Mouse (Mus musculus) midbrain, embryonic 15.5 days (tissue): Measurements from ENCODE around the gene Rbp1. TPM values are rescaled to one million over a fixed set of nuclear protein-coding genes. Genes with fewer than 3 reads are reported as not detected.

ENCODE experiments used
- ATAC-seq: fragments of 200-750 bp; cut with Nextera tagmentation; replicated peaks from 2 replicates; pipeline ENCODE4 v1.8.0; 2017; ENCODE audit warnings: moderate TSS enrichment
- H3K27ac ChIP-seq: fragments of 300-500 bp; sonication (generic); 2 replicates; pipeline ENCODE4 v1.5.1; 2015; ENCODE audit warnings: mild to moderate bottlenecking, inconsistent platforms
- H3K27me3 ChIP-seq: fragments of 300-500 bp; sonication (generic); replicated peaks from 2 replicates; pipeline ENCODE4 v1.6.1; 2015; ENCODE audit warnings: inconsistent platforms
- H3K36me3 ChIP-seq: fragments of 300-500 bp; sonication (generic); replicated peaks from 2 replicates; pipeline ENCODE4 v1.6.1; 2015; ENCODE audit warnings: inconsistent platforms
- H3K4me1 ChIP-seq: fragments of 300-500 bp; sonication (generic); 2 replicates; pipeline ENCODE4 v1.6.1; 2015; ENCODE audit warnings: inconsistent platforms
- H3K4me2 ChIP-seq: fragments of 300-500 bp; sonication (generic); 2 replicates; pipeline ENCODE4 v1.6.1; 2015; ENCODE audit warnings: inconsistent platforms, mild to moderate bottlenecking, moderate library complexity
- H3K4me3 ChIP-seq: fragments of 300-500 bp; sonication (generic); 2 replicates; pipeline ENCODE4 v1.5.1; 2015; ENCODE audit warnings: mild to moderate bottlenecking, inconsistent platforms
- H3K9ac ChIP-seq: fragments of 300-500 bp; sonication (generic); 2 replicates; pipeline ENCODE4 v1.6.1; 2015; ENCODE audit warnings: mild to moderate bottlenecking, inconsistent platforms
- H3K9me3 ChIP-seq: fragments of 300-500 bp; sonication (generic); 2 replicates; pipeline ENCODE4 v1.6.1; 2016; ENCODE audit warnings: inconsistent platforms
- WGBS: fragments of 180-500 bp; shearing (Covaris S2); methylation state at CpG from one replicate; pipeline ENCODE4 v1.1.7; 2015; ENCODE audit warnings: mixed read lengths; 5-methylcytosine and 5-hydroxymethylcytosine counted together
- polyA plus RNA-seq: library from polyadenylated mRNA; unstranded; fragments of >200 nt; fragmentation: Nextera tagmentation; extraction: Ambion mirVana; gene quantifications from 2 replicates; pipeline ENCODE4 v1.2.1, GENCODE M21; 2015

The Rbp1 gene
- polyA plus RNA-seq, 1 experiment from 2014 or later = 25.5 TPM

- Histone ChIP-seq H3K9me3 (no peaks in the 10 kb centered on the region), H3K27me3 (no peaks in the 10 kb centered on the region), H3K4me2 (no peak overlapping the region), H3K4me1 (peaks cover 4% of the 10 kb centered on the region; the same call in 1 of the 2 replicates), H3K9ac (no peak overlapping the region), H3K27ac (no peak overlapping the region), H3K4me3 (no peak overlapping the region), H3K36me3 (no peaks in the 10 kb centered on the region)
- no peak for ATAC-seq
- WGBS = 86% methylated on average over 5 of the region's 5 CpGs
Observed at GRCm38 (mm10) chr9:98401611-98402010, 21.1 kb upstream of the Rbp1 start.

- Histone ChIP-seq H3K9me3 (no peaks in the 10 kb centered on the region), H3K4me3 (no peak overlapping the region), H3K36me3 (no peaks in the 10 kb centered on the region), H3K27me3 (no peaks in the 10 kb centered on the region), H3K9ac (no peak overlapping the region), H3K4me2 (no peak overlapping the region), H3K4me1 (no peaks in the 10 kb centered on the region), H3K27ac (no peak overlapping the region)
- 61% methylated on average over 12 of the region's 12 CpGs for WGBS
- 0 out of 2 replicates have a peak, but pooled peaks have one; percentile 24 for ATAC-seq
Observed at GRCm38 (mm10) chr9:98407771-98408170, 15.0 kb upstream of the Rbp1 start.

GRCm38 (mm10) chr9:98409137-98409536, 13.6 kb upstream of the Rbp1 start:
- WGBS = 22% methylated on average over 3 of the region's 3 CpGs
- H3K4me1 ChIP-seq = no peaks in the 10 kb centered on the region
- no peak overlapping the region for H3K9ac ChIP-seq
- no peak overlapping the region for H3K27ac ChIP-seq
- ATAC-seq = no peak
- no peak overlapping the region for H3K4me3 ChIP-seq
- no peak overlapping the region for H3K4me2 ChIP-seq
- H3K36me3 ChIP-seq = no peaks in the 10 kb centered on the region
- no peaks in the 10 kb centered on the region for H3K9me3 ChIP-seq
- no peaks in the 10 kb centered on the region for H3K27me3 ChIP-seq

- WGBS = 83% methylated on average over 4 of the region's 4 CpGs
- Histone ChIP-seq H3K4me2 (no peak overlapping the region), H3K27ac (no peak overlapping the region), H3K9me3 (no peaks in the 10 kb centered on the region), H3K36me3 (no peaks in the 10 kb centered on the region), H3K4me3 (no peak overlapping the region), H3K27me3 (no peaks in the 10 kb centered on the region), H3K4me1 (no peaks in the 10 kb centered on the region), H3K9ac (no peak overlapping the region)
- ATAC-seq = no peak
Observed at GRCm38 (mm10) chr9:98415427-98415826, 7.3 kb upstream of the Rbp1 start.

GRCm38 (mm10) chr9:98417919-98418318, 4.8 kb upstream of the Rbp1 start:
- Histone ChIP-seq H3K27me3 (no peaks in the 10 kb centered on the region), H3K9ac (no peak overlapping the region), H3K36me3 (no peaks in the 10 kb centered on the region), H3K4me3 (no peak overlapping the region), H3K9me3 (no peaks in the 10 kb centered on the region), H3K27ac (no peak overlapping the region), H3K4me2 (no peak overlapping the region), H3K4me1 (no peaks in the 10 kb centered on the region)
- no peak for ATAC-seq
- 50% methylated on average over 7 of the region's 7 CpGs for WGBS

GRCm38 (mm10) chr9:98418346-98418745, 4.4 kb upstream of the Rbp1 start:
- Histone ChIP-seq H3K36me3 (no peaks in the 10 kb centered on the region), H3K9me3 (no peaks in the 10 kb centered on the region), H3K4me1 (no peaks in the 10 kb centered on the region), H3K4me3 (no peak overlapping the region), H3K27me3 (no peaks in the 10 kb centered on the region), H3K27ac (no peak overlapping the region), H3K4me2 (no peak overlapping the region), H3K9ac (no peak overlapping the region)
- WGBS = 98% methylated on average over 3 of the region's 3 CpGs
- no peak for ATAC-seq

- Histone ChIP-seq H3K27ac (no peak overlapping the region), H3K9ac (no peak overlapping the region), H3K4me1 (peaks cover 15% of the 10 kb centered on the region), H3K4me2 (no peak overlapping the region), H3K4me3 (no peak overlapping the region), H3K9me3 (no peaks in the 10 kb centered on the region), H3K27me3 (peaks cover 2% of the 10 kb centered on the region), H3K36me3 (no peaks in the 10 kb centered on the region)
- ATAC-seq = no peak
- 73% methylated on average over 1 of the region's 1 CpGs for WGBS
Observed at GRCm38 (mm10) chr9:98420666-98421065, 2.1 kb upstream of the Rbp1 start.

- H3K36me3 ChIP-seq = no peaks in the 10 kb centered on the region
- WGBS = 62% methylated on average over 3 of the region's 3 CpGs
- no peak overlapping the region for H3K4me3 ChIP-seq
- peaks cover 15% of the 10 kb centered on the region for H3K4me1 ChIP-seq
- H3K4me2 ChIP-seq = no peak overlapping the region
- H3K27ac ChIP-seq = no peak overlapping the region
- no peak for ATAC-seq
- no peak overlapping the region for H3K9ac ChIP-seq
- H3K9me3 ChIP-seq = no peaks in the 10 kb centered on the region
- peaks cover 8% of the 10 kb centered on the region for H3K27me3 ChIP-seq
Observed at GRCm38 (mm10) chr9:98421903-98422302, 858 bp upstream of the Rbp1 start.

GRCm38 (mm10) chr9:98423691-98424090, 930 bp downstream of the Rbp1 start:
- Histone ChIP-seq H3K27me3 (peaks cover 8% of the 10 kb centered on the region), H3K9me3 (no peaks in the 10 kb centered on the region), H3K4me2 (peak overlapping the region; percentile 83; the same call in 1 of the 2 replicates), H3K27ac (no peak overlapping the region), H3K4me3 (no peak overlapping the region), H3K36me3 (no peaks in the 10 kb centered on the region), H3K9ac (no peak overlapping the region), H3K4me1 (peaks cover 15% of the 10 kb centered on the region)
- ATAC-seq = no peak
- 17% methylated on average over 4 of the region's 4 CpGs for WGBS

GRCm38 (mm10) chr9:98424291-98424690, 1.5 kb downstream of the Rbp1 start:
- H3K36me3 ChIP-seq = no peaks in the 10 kb centered on the region
- H3K27ac ChIP-seq = no peak overlapping the region
- H3K9me3 ChIP-seq = no peaks in the 10 kb centered on the region
- peak overlapping the region; percentile 54; the same call in 1 of the 2 replicates for H3K9ac ChIP-seq
- H3K27me3 ChIP-seq = peaks cover 8% of the 10 kb centered on the region
- WGBS = 3% methylated on average over 8 of the region's 8 CpGs
- peak overlapping the region; percentile 83 for H3K4me2 ChIP-seq
- ATAC-seq = no peak
- H3K4me1 ChIP-seq = peaks cover 15% of the 10 kb centered on the region
- peak overlapping the region; percentile 48 for H3K4me3 ChIP-seq

GRCm38 (mm10) chr9:98424725-98425210, 2.0 kb downstream of the Rbp1 start:
- WGBS = 2% methylated on average over 41 of the region's 42 CpGs
- Histone ChIP-seq H3K27me3 (peaks cover 8% of the 10 kb centered on the region), H3K9ac (peak overlapping the region; percentile 54), H3K36me3 (no peaks in the 10 kb centered on the region), H3K9me3 (no peaks in the 10 kb centered on the region), H3K4me3 (peak overlapping the region; percentile 48), H3K4me2 (peak overlapping the region; percentile 83), H3K27ac (no peak overlapping the region), H3K4me1 (peaks cover 15% of the 10 kb centered on the region)
- ATAC-seq = peak; percentile 38

GRCm38 (mm10) chr9:98425351-98425880, 2.7 kb downstream of the Rbp1 start:
- peak overlapping the region; percentile 48 for H3K4me3 ChIP-seq
- no peaks in the 10 kb centered on the region for H3K9me3 ChIP-seq
- 15% methylated on average over 19 of the region's 19 CpGs for WGBS
- H3K36me3 ChIP-seq = no peaks in the 10 kb centered on the region
- H3K27me3 ChIP-seq = peaks cover 8% of the 10 kb centered on the region
- H3K4me2 ChIP-seq = peak overlapping the region; percentile 83
- ATAC-seq = no peak
- H3K9ac ChIP-seq = no peak overlapping the region
- no peak overlapping the region for H3K27ac ChIP-seq
- H3K4me1 ChIP-seq = peaks cover 15% of the 10 kb centered on the region

- Histone ChIP-seq H3K27me3 (peaks cover 8% of the 10 kb centered on the region), H3K9ac (no peak overlapping the region), H3K36me3 (no peaks in the 10 kb centered on the region), H3K27ac (no peak overlapping the region), H3K4me1 (peaks cover 15% of the 10 kb centered on the region), H3K9me3 (no peaks in the 10 kb centered on the region), H3K4me2 (no peak overlapping the region), H3K4me3 (no peak overlapping the region)
- WGBS = 74% methylated on average over 4 of the region's 4 CpGs
- ATAC-seq = no peak
Observed at GRCm38 (mm10) chr9:98427906-98428517, 5.3 kb downstream of the Rbp1 start.
